Mouse (Mus musculus) lung, embryonic 14.5 days (tissue): ENCODE measurements at regions not wholly inside any gene's neighbourhood (a gene's known extent, or its start where the extent isn't known, plus 50 kb on each side); places are given as distances from the start of the nearest gene placed in this dataset.

Experiments used
- ATAC-seq: fragments of 200-750 bp; cut with Nextera tagmentation; 2 replicates; pipeline ENCODE4 v1.8.0; 2017; ENCODE audit warnings: mild to moderate bottlenecking, moderate TSS enrichment, moderate library complexity; ENCODE audit not compliant: insufficient read depth
- DNase-seq: peaks from one replicate; pipeline ENCODE4 v3.0.0-alpha.2; 2015
- H3K27ac ChIP-seq: fragments of 300-500 bp; sonication (generic); 2 replicates; pipeline ENCODE4 v1.5.1; 2014; ENCODE audit warnings: low read depth, mild to moderate bottlenecking, moderate library complexity
- H3K27me3 ChIP-seq: fragments of 300-500 bp; sonication (generic); 2 replicates; pipeline ENCODE4 v1.6.1; 2014; ENCODE audit warnings: low read length, control low read depth; ENCODE audit not compliant: insufficient read depth
- H3K36me3 ChIP-seq: fragments of 300-500 bp; sonication (generic); 2 replicates; pipeline ENCODE4 v1.6.1; 2014; ENCODE audit warnings: control low read depth; ENCODE audit not compliant: insufficient read depth
- H3K4me1 ChIP-seq: fragments of 300-500 bp; sonication (generic); 2 replicates; pipeline ENCODE4 v1.6.1; 2014; ENCODE audit warnings: antibody characterized with exemption, control low read depth; ENCODE audit not compliant: insufficient read depth
- H3K4me2 ChIP-seq: fragments of 300-500 bp; sonication (generic); 2 replicates; pipeline ENCODE4 v1.6.1; 2014; ENCODE audit warnings: mild to moderate bottlenecking
- H3K4me3 ChIP-seq: fragments of 300-500 bp; sonication (generic); 2 replicates; pipeline ENCODE4 v1.5.1; 2014; ENCODE audit warnings: low read depth, low read length
- H3K9ac ChIP-seq: fragments of 300-500 bp; sonication (generic); 2 replicates; pipeline ENCODE4 v1.6.1; 2014
- H3K9me3 ChIP-seq: fragments of 300-500 bp; sonication (generic); 2 replicates; pipeline ENCODE4 v1.6.1; 2016; ENCODE audit warnings: low read depth, low read length, control low read depth
- CTCF ChIP-seq: IDR thresholded peaks from 2 replicates; pipeline ENCODE4 v1.5.1; 2016; ENCODE audit warnings: antibody characterized with exemption, low read depth
- WGBS: fragments of 180-500 bp; shearing (Covaris S2); extraction: QIAGEN DNeasy Blood & Tissue Kit; methylation state at CpG from one replicate; pipeline ENCODE4 v1.1.7; 2014; 5-methylcytosine and 5-hydroxymethylcytosine counted together

DNA sequence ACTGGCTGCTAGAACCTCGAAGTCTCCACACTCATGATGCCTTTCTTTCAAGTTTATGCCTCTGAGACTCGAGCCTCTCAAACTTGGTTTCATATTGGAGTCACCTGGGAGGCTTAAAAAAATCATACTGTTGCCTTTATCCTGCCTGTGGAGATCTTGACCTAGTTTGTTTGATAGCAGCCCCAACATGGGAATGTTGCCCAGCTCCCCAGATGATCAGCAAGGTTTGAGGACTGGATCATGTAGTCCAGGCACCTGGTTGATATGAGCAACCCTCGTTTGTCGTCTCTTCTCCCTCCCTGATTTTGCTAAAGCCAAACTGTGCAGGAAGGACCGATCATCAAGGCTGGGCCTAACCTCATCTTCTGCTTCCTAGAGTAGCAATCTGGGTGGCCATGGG is 134.2 kb upstream of the Wscd1 start:
- no peak for TF ChIP-seq CTCF
- Histone ChIP-seq H3K9ac (no peak overlapping the region), H3K36me3 (no peaks in the 10 kb centered on the region), H3K4me1 (no peaks in the 10 kb centered on the region), H3K9me3 (no peaks in the 10 kb centered on the region), H3K27me3 (no peaks in the 10 kb centered on the region), H3K4me3 (no peak overlapping the region), H3K27ac (no peak overlapping the region), H3K4me2 (no peak overlapping the region)
- DNase-seq: no peak
- WGBS: 71% methylated on average over 5 of the region's 5 CpGs
- ATAC-seq: no peak

DNA sequence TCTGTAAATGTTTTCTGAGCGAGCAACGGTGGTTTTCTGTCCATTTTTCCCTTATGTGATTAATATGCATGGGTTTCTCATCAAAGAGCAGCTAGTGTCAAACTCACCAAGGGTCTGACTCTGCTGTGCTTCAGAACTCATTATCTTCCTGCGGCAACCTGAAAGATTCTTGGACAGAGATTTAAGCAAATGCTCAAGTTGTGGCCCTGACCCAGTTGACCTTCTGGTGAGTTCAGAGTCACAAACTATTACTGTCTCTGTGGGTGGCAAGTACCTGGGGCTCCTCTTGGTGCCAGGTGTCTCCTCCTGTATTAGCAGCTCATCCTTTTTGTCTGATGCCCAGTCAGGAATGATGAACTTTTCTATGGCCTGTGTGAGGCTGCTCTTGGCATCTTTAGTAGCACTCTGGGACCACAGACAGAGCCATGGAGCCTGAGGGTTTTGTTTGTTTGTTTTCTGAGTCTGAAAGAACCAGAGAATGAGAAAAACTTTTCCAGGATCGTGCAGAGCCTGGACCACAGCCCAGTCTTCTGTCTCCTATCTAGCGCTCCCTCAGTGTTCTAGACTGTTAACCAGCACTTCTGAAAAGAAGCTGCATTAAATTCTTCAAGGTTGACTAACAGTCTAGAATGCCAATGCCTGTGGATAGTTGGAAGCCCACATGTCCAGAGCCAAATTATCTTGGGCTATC is 124.1 kb upstream of the Wscd1 start:
- ATAC-seq (no peak), DNase-seq (no peak)
- Histone ChIP-seq H3K9ac (no peak overlapping the region), H3K4me2 (no peak overlapping the region), H3K4me1 (no peaks in the 10 kb centered on the region), H3K4me3 (no peak overlapping the region), H3K9me3 (no peaks in the 10 kb centered on the region), H3K36me3 (no peaks in the 10 kb centered on the region), H3K27ac (no peak overlapping the region), H3K27me3 (no peaks in the 10 kb centered on the region)
- WGBS: 58% methylated on average over 5 of the region's 5 CpGs
- TF ChIP-seq CTCF: no peak

GRCm38 (mm10) chr11:71636111-71636510 is 113.6 kb upstream of the Wscd1 start:
- H3K9me3 ChIP-seq: no peaks in the 10 kb centered on the region
- DNase-seq (peak; percentile 9), ATAC-seq (no peak)
- no peaks in the 10 kb centered on the region for H3K27me3 ChIP-seq
- 60% methylated on average over 1 of the region's 1 CpGs for WGBS
- no peaks in the 10 kb centered on the region for H3K36me3 ChIP-seq
- no peak overlapping the region for H3K9ac ChIP-seq
- no peaks in the 10 kb centered on the region for H3K4me1 ChIP-seq
- no peak overlapping the region for H3K27ac ChIP-seq
- no peak for TF ChIP-seq CTCF
- H3K4me3 ChIP-seq: no peak overlapping the region
- H3K4me2 ChIP-seq: no peak overlapping the region

- no peak overlapping the region for H3K4me3 ChIP-seq
- no peak for TF ChIP-seq CTCF
- no peak overlapping the region for H3K27ac ChIP-seq
- H3K9me3 ChIP-seq: no peaks in the 10 kb centered on the region
- H3K4me2 ChIP-seq: no peak overlapping the region
- 14% methylated on average over 5 of the region's 5 CpGs for WGBS
- no peaks in the 10 kb centered on the region for H3K36me3 ChIP-seq
- no peak for DNase-seq
- no peaks in the 10 kb centered on the region for H3K4me1 ChIP-seq
- H3K27me3 ChIP-seq: no peaks in the 10 kb centered on the region
- no peak overlapping the region for H3K9ac ChIP-seq
- ATAC-seq: no peak
These were observed 112.9 kb upstream of the Wscd1 start for GRCm38 (mm10) chr11:71636785-71637184.

- no peaks in the 10 kb centered on the region for H3K9me3 ChIP-seq
- H3K4me3 ChIP-seq: no peak overlapping the region
- TF ChIP-seq CTCF: no peak
- no peak for ATAC-seq
- no peak overlapping the region for H3K9ac ChIP-seq
- H3K4me1 ChIP-seq: no peaks in the 10 kb centered on the region
- DNase-seq: no peak
- no peaks in the 10 kb centered on the region for H3K36me3 ChIP-seq
- no peak overlapping the region for H3K4me2 ChIP-seq
- no peak overlapping the region for H3K27ac ChIP-seq
- no peaks in the 10 kb centered on the region for H3K27me3 ChIP-seq
- 70% methylated on average over 5 of the region's 5 CpGs for WGBS
These were observed 106.8 kb upstream of the Wscd1 start for GRCm38 (mm10) chr11:71642886-71643285.

DNA sequence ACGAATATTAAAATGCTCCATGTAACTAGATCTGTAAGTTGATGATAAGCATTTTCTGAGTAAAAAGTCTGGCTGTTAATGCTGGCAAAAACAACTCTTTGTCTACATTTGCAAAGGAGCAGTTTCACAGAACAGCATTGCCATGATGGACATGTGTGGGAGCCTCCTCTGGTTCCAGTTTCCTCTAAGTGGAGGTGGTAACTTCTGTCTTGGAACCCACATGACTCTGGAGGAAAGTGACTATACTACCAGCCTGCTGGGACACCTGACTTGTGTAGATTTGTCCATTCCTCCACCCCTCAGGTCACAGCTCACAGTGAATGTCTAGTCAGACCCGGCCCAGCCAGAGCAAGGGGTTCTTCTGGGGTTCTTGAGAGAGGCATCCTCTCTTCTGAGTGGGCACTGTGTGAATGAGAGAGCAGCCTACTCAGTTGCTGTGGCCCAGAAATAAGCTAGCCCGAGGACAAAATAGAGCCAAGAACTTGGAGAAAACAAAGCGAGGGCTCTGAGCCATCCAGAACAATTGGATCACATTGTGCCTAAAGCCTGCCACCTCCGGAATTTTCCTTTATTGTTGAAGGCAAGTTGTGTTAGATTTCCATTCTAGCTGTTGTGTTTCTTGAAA is 97.9 kb upstream of the Wscd1 start:
- no peaks in the 10 kb centered on the region for H3K4me1 ChIP-seq
- TF ChIP-seq CTCF: no peak
- H3K27ac ChIP-seq: no peak overlapping the region
- H3K9ac ChIP-seq: no peak overlapping the region
- WGBS: 83% methylated on average over 5 of the region's 5 CpGs
- H3K9me3 ChIP-seq: no peaks in the 10 kb centered on the region
- DNase-seq: no peak
- H3K36me3 ChIP-seq: no peaks in the 10 kb centered on the region
- no peaks in the 10 kb centered on the region for H3K27me3 ChIP-seq
- H3K4me2 ChIP-seq: no peak overlapping the region
- ATAC-seq: no peak
- H3K4me3 ChIP-seq: no peak overlapping the region

- Histone ChIP-seq H3K4me2 (no peak overlapping the region), H3K4me1 (no peaks in the 10 kb centered on the region), H3K4me3 (no peak overlapping the region), H3K27me3 (no peaks in the 10 kb centered on the region), H3K36me3 (no peaks in the 10 kb centered on the region), H3K9me3 (no peaks in the 10 kb centered on the region), H3K27ac (no peak overlapping the region), H3K9ac (no peak overlapping the region)
- no peak for TF ChIP-seq CTCF
- 73% methylated on average over 5 of the region's 5 CpGs for WGBS
- no peak for ATAC-seq
- no peak for DNase-seq
These were observed 97.3 kb upstream of the Wscd1 start for GRCm38 (mm10) chr11:71652381-71652775.
